In genomic region chr11:69883527-69884151, GRCm38 (mm10) we compare ENCODE assay signal across 17 mouse cellular contexts. TPM values are rescaled to one million over a fixed set of nuclear protein-coding genes. Genes with fewer than 3 reads are reported as not detected.
DNase-seq lines count a peak whose midpoint lies in the region; ATAC-seq and TF ChIP-seq lines count a peak whose summit lies in the region.
"Had no signal": no experiment of that assay in that cellular context is flagged by ENCODE, and none has a peak within 500 bp of the region (broad histone marks: within the 10 kb centered on the region; RNA-seq: fewer than 3 reads in every experiment).

No protein-coding gene starts in this region.

- H3K4me1 ChIP-seq in heart, embryonic 10.5 days = peaks cover 67% of the 10 kb centered on the region
- peaks cover 25% of the 10 kb centered on the region for H3K4me1 ChIP-seq in kidney, embryonic 16.5 days (ENCODE audit: insufficient read depth, low read length)

- intact Hi-C loops in heart, postnatal 36 days (cut with DNase I) = no loop called here

- H3K4me2 ChIP-seq in kidney, embryonic 16.5 days (replicated peaks; ENCODE audit: low read depth, low read length) = no peak overlapping the region
- H3K4me2 ChIP-seq in myocyte (ENCODE audit: low read depth) = peak overlapping the region; percentile 31
- H3K4me2 ChIP-seq: liver, embryonic 15.5 days had no signal

- peak; percentile 73 for DNase-seq in heart, embryonic 10.5 days (ENCODE audit: low spot score)
- DNase-seq in heart, postnatal 36 days = no peak
- DNase-seq in kidney, postnatal 25 days = peak; percentile 37 to 60
- peak; percentile 44 for DNase-seq in NIH3T3 (ENCODE audit: low read depth)
- no peak for DNase-seq in right cerebral cortex, postnatal 10 days (ENCODE audit: low spot score in 2 of 2)
- DNase-seq: embryo, embryonic 11 days; right cerebral cortex, postnatal 14 days had no signal

- peaks cover 6% of the 10 kb centered on the region; the same call in 1 of the 2 replicates for H3K27me3 ChIP-seq in heart, embryonic 10.5 days (ENCODE audit: insufficient read depth, poor library complexity, severe bottlenecking)
- H3K27me3 ChIP-seq in kidney, embryonic 16.5 days (ENCODE audit: insufficient read depth, low read length) = no peaks in the 10 kb centered on the region
- no peaks in the 10 kb centered on the region for H3K27me3 ChIP-seq in myocyte (ENCODE audit: control insufficient read depth, insufficient read depth, insufficient read length)
- H3K27me3 ChIP-seq: liver, embryonic 15.5 days had no signal

- no peak overlapping the region for H3ac ChIP-seq in myocyte (ENCODE audit: control insufficient read depth, insufficient read length)

- H3K36me3 ChIP-seq in heart, embryonic 10.5 days = 0 out of 2 replicates have a peak, but pooled peaks cover 2% of the 10 kb centered on the region
- no peaks in the 10 kb centered on the region for H3K36me3 ChIP-seq in kidney, embryonic 16.5 days (ENCODE audit: insufficient read depth, low read length)
- H3K36me3 ChIP-seq in myocyte (ENCODE audit: control insufficient read depth, insufficient read depth) = no peaks in the 10 kb centered on the region

- ATAC-seq in kidney, embryonic 16.5 days (ENCODE audit: low FRiP score, low TSS enrichment) = no peak
- ATAC-seq: hindbrain, postnatal 0 days had no signal

- H3K79me2 ChIP-seq in myocyte (ENCODE audit: control insufficient read depth, insufficient read depth) = peaks cover 18% of the 10 kb centered on the region

- H3K27ac ChIP-seq in heart, embryonic 10.5 days = peak overlapping the region; percentile 74
- H3K27ac ChIP-seq in kidney, embryonic 16.5 days (ENCODE audit: low read length) = no peak overlapping the region; the same call in 1 of the 2 replicates
- H3K27ac ChIP-seq: hindbrain, postnatal 0 days; layer of hippocampus, adult 2 months; liver, embryonic 15.5 days had no signal

- H3K9me3 ChIP-seq in heart, embryonic 10.5 days = no peaks in the 10 kb centered on the region
- no peaks in the 10 kb centered on the region for H3K9me3 ChIP-seq in kidney, embryonic 16.5 days (ENCODE audit: low read length)
- H3K9me3 ChIP-seq: liver, embryonic 15.5 days had no signal

- H3K9ac ChIP-seq in kidney, embryonic 16.5 days (replicated peaks; ENCODE audit: low read length) = no peak overlapping the region
- H3K9ac ChIP-seq: liver, embryonic 15.5 days had no signal

- 80% methylated on average over 8 of the region's 8 CpGs for WGBS in heart, embryonic 10.5 days
- 87% methylated on average over 8 of the region's 8 CpGs for WGBS in kidney, embryonic 16.5 days

- no peak for TF ChIP-seq POLR2A in myocyte (IDR thresholded peaks at IDR 0.05; ENCODE audit: insufficient read length, low read depth)

- no peak overlapping the region for H3K4me3 ChIP-seq in heart, embryonic 10.5 days
- H3K4me3 ChIP-seq in kidney, embryonic 16.5 days (ENCODE audit: low read length) = no peak overlapping the region
- no peak overlapping the region for H3K4me3 ChIP-seq in myocyte
- H3K4me3 ChIP-seq: layer of hippocampus, adult 2 months; liver, embryonic 15.5 days had no signal

TF ChIP-seq in myocyte, 11 proteins besides CTCF, POLR2A, EP300 and RAD21:
- TF ChIP-seq E2F4 (IDR thresholded peaks at IDR 0.05; ENCODE audit: insufficient read depth) (no peak), USF1 (IDR thresholded peaks at IDR 0.05; ENCODE audit: low read depth) (no peak), TCF3 (IDR thresholded peaks at IDR 0.05; ENCODE audit: insufficient read length, low read depth) (no peak), MYOG (IDR thresholded peaks at IDR 0.05; ENCODE audit: control insufficient read depth in 1 of 3, insufficient read depth in 1 of 3, insufficient read length in 2 of 3, low read depth in 2 of 3) (no peak), SRF (IDR thresholded peaks at IDR 0.05; ENCODE audit: control insufficient read depth, insufficient read length, low read depth) (no peak), TCF12 (IDR thresholded peaks at IDR 0.05; ENCODE audit: insufficient read depth, poor library complexity, severe bottlenecking) (no peak), POLR2AphosphoS2 (IDR thresholded peaks at IDR 0.05; ENCODE audit: insufficient read length, low read depth) (no peak), CEBPB (IDR thresholded peaks at IDR 0.05; ENCODE audit: insufficient read depth, poor library complexity, severe bottlenecking) (no peak), REST (IDR thresholded peaks at IDR 0.05; ENCODE audit: insufficient read depth, insufficient read length) (no peak), MAX (IDR thresholded peaks at IDR 0.05; ENCODE audit: low read depth) (no peak), MYOD1 (IDR thresholded peaks at IDR 0.05; ENCODE audit: control insufficient read depth in 1 of 3, insufficient read length in 2 of 3, low read depth in 2 of 3) (no peak)

RNA-seq across cellular contexts. Expression of gene Kctd11, which starts 2.4 kb away (rescaled TPM):
- polyA plus RNA-seq in heart, embryonic 10.5 days (2016; fragmentation: Nextera tagmentation; extraction: Ambion mirVana) = 5.0 and 6.2 TPM in 2 replicates
- 1 to 10 TPM; 2.6 to 2.8 TPM for total RNA-seq in heart, postnatal 36 days (2021)
- polyA plus RNA-seq in kidney, embryonic 16.5 days (2015; fragmentation: Nextera tagmentation; extraction: Ambion mirVana) = 11.3 and 12.5 TPM in 2 replicates
- polyA plus RNA-seq in myocyte (2012; fragmentation: generic; extraction: Trizol) = 24.5 TPM

RNA-seq across cellular contexts. Expression of gene Tmem95, which starts 5.8 kb away (rescaled TPM):
- polyA plus RNA-seq in heart, embryonic 10.5 days (2016; fragmentation: Nextera tagmentation; extraction: Ambion mirVana) = not detected in 2 replicates
- total RNA-seq in heart, postnatal 36 days (2021) = not detected
- not detected in 2 replicates for polyA plus RNA-seq in kidney, embryonic 16.5 days (2015; fragmentation: Nextera tagmentation; extraction: Ambion mirVana)
- not detected for polyA plus RNA-seq in myocyte (2012; fragmentation: generic; extraction: Trizol)
- total RNA-seq: granulocyte monocyte progenitor cell, adult 5-6 weeks; hindbrain, postnatal 0 days; layer of hippocampus, adult 2 months; left cerebral cortex, postnatal 36 days; megakaryocyte, adult 5-6 weeks; monocyte, adult 5-6 weeks; neutrophil, adult 5-6 weeks had no signal
- polyA plus RNA-seq: hindbrain, postnatal 0 days; liver, embryonic 15.5 days had no signal

RNA-seq across cellular contexts. Expression of gene Acap1, which starts 11.7 kb away (rescaled TPM):
- 10.6 and 16.2 TPM in 2 replicates for polyA plus RNA-seq in heart, embryonic 10.5 days (2016; fragmentation: Nextera tagmentation; extraction: Ambion mirVana)
- total RNA-seq in heart, postnatal 36 days (2021) = under 1 TPM; 0.78 to 0.89 TPM
- 0.44 and 0.67 TPM in 2 replicates for polyA plus RNA-seq in kidney, embryonic 16.5 days (2015; fragmentation: Nextera tagmentation; extraction: Ambion mirVana)
- polyA plus RNA-seq in myocyte (2012; fragmentation: generic; extraction: Trizol) = 1.4 TPM
- total RNA-seq: hindbrain, postnatal 0 days; layer of hippocampus, adult 2 months had no signal

RNA-seq across cellular contexts. Expression of gene 2810408A11Rik, which starts 17.1 kb away (rescaled TPM):
- polyA plus RNA-seq in heart, embryonic 10.5 days (2016; fragmentation: Nextera tagmentation; extraction: Ambion mirVana) = 5.5 and 8.7 TPM in 2 replicates
- under 1 TPM; 0.73 to 0.89 TPM for total RNA-seq in heart, postnatal 36 days (2021)
- polyA plus RNA-seq in kidney, embryonic 16.5 days (2015; fragmentation: Nextera tagmentation; extraction: Ambion mirVana) = 11.7 and 12.8 TPM in 2 replicates
- polyA plus RNA-seq in myocyte (2012; fragmentation: generic; extraction: Trizol) = 3.0 TPM
- total RNA-seq: monocyte, adult 5-6 weeks had no signal

RNA-seq across cellular contexts. Expression of gene Neurl4, which starts 17.2 kb away (rescaled TPM):
- 8.3 and 12.7 TPM in 2 replicates for polyA plus RNA-seq in heart, embryonic 10.5 days (2016; fragmentation: Nextera tagmentation; extraction: Ambion mirVana)
- 10 to 100 TPM; 40.2 to 47.4 TPM for total RNA-seq in heart, postnatal 36 days (2021)
- 11.4 and 12.8 TPM in 2 replicates for polyA plus RNA-seq in kidney, embryonic 16.5 days (2015; fragmentation: Nextera tagmentation; extraction: Ambion mirVana)
- polyA plus RNA-seq in myocyte (2012; fragmentation: generic; extraction: Trizol) = 42.2 TPM

Comparison
In these comparisons a context has a peak if more than half of its experiments do, and no peak if none do; other contexts are left out.
1. DNase-seq: peak in heart, embryonic 10.5 days (single experiment), kidney, postnatal 25 days (2 of 2) and NIH3T3 (single experiment); none in heart, postnatal 36 days (0 of 2) and right cerebral cortex, postnatal 10 days (0 of 2).